Mouse (Mus musculus): Measurements from ENCODE around the gene Hist1h2ba.
A peak's percentile ranks its signal among the peaks of the same experiment; 100 is the strongest.

Gene Hist1h2ba

GRCm38 (mm10) chr13:23906906-23907305 lies 27.1 kb downstream of the Hist1h2ba start:
- no peak for DNase-seq (ENCODE audit: low spot score)

- DNase-seq (ENCODE audit: low spot score): no peak
Measured at GRCm38 (mm10) chr13:23898242-23898641, 35.7 kb downstream of the Hist1h2ba start.

GRCm38 (mm10) chr13:23893269-23893593 lies 40.7 kb downstream of the Hist1h2ba start:
- no peak for DNase-seq (ENCODE audit: low spot score)

GRCm38 (mm10) chr13:23892592-23893268 lies 41.2 kb downstream of the Hist1h2ba start:
- no peak for DNase-seq (ENCODE audit: low spot score)

- DNase-seq (ENCODE audit: low spot score): no peak
Measured at GRCm38 (mm10) chr13:23889011-23889605, 44.8 kb downstream of the Hist1h2ba start.

- DNase-seq (ENCODE audit: low spot score): peak; percentile 23
Measured at GRCm38 (mm10) chr13:23887026-23887725, 46.8 kb downstream of the Hist1h2ba start.

- no peak for DNase-seq (ENCODE audit: low spot score)
Measured at GRCm38 (mm10) chr13:23885540-23885939, 48.4 kb downstream of the Hist1h2ba start.

All from c-Kit-positive CD71-positive TER-119-positive erythroid progenitor cells, embryonic 14.5 days (primary cell).